Mouse (Mus musculus) bone marrow, adult 2 months (tissue): ENCODE data around the gene Npdc1. TPM values are rescaled to one million over a fixed set of nuclear protein-coding genes. Genes with fewer than 3 reads are reported as not detected.

Experiments
- H3K27ac ChIP-seq: fragments of 200-500 bp; 2 replicates; pipeline ENCODE4 v1.5.1; 2012; ENCODE audit warnings: low read depth, mild to moderate bottlenecking, control low read depth, inconsistent platforms, low read length; ENCODE audit not compliant: control insufficient read depth, poor library complexity, insufficient read depth
- H3K4me1 ChIP-seq: fragments of 200-500 bp; 2 replicates; pipeline ENCODE4 v1.6.1; 2011; ENCODE audit warnings: low read length; ENCODE audit not compliant: control insufficient read depth, insufficient read depth
- H3K4me3 ChIP-seq: fragments of 200-500 bp; replicated peaks from 2 replicates; pipeline ENCODE3; 2011; ENCODE audit warnings: mild to moderate bottlenecking, low read depth, low read length, control low read depth; ENCODE audit not compliant: control insufficient read depth
- CTCF ChIP-seq: fragments of 200-500 bp; IDR thresholded peaks from 2 replicates; pipeline ENCODE4 v1.5.1; 2011; ENCODE audit warnings: low read length, control low read depth; ENCODE audit not compliant: control insufficient read depth, insufficient read depth
- POLR2A ChIP-seq: fragments of 200-500 bp; IDR thresholded peaks from 2 replicates; pipeline ENCODE4 v1.6.1; 2011; ENCODE audit warnings: low read depth, mild to moderate bottlenecking, control low read depth, low read length, borderline replicate concordance; ENCODE audit not compliant: control insufficient read depth
- WGBS: fragments of 180-500 bp; shearing (Covaris S2); methylation state at CpG from one replicate; pipeline ENCODE4 v1.1.7; 2018; 5-methylcytosine and 5-hydroxymethylcytosine counted together
- polyA plus RNA-seq: library from polyadenylated mRNA; stranded (reverse); fragments of >200 nt; gene quantifications from 2 replicates; pipeline ENCODE4 v1.2.4, GENCODE M21; 2011; ENCODE audit warnings: low replicate concordance; ENCODE audit not compliant: missing spikeins, insufficient read depth, insufficient read length

Gene Npdc1
- polyA plus RNA-seq, 1 experiment, result 22.4 TPM

- TF ChIP-seq CTCF (no peak), POLR2A (no peak)
- Histone ChIP-seq H3K27ac (no peak overlapping the region), H3K4me1 (no peaks in the 10 kb centered on the region), H3K4me3 (no peak overlapping the region)
- WGBS, result 88% methylated on average over 20 of the region's 20 CpGs
Observed at GRCm38 (mm10) chr2:25441067-25441466, 41.9 kb downstream of the Npdc1 start.

- TF ChIP-seq POLR2A (no peak), CTCF (no peak)
- no peaks in the 10 kb centered on the region for H3K4me1 ChIP-seq
- WGBS, result 85% methylated on average over 14 of the region's 14 CpGs
Observed at GRCm38 (mm10) chr2:25442682-25443081, 43.5 kb downstream of the Npdc1 start.

GRCm38 (mm10) chr2:25450853-25451647 lies 51.9 kb downstream of the Npdc1 start:
- WGBS, result 25% methylated on average over 8 of the region's 8 CpGs
- TF ChIP-seq CTCF (no peak), POLR2A (no peak)
- Histone ChIP-seq H3K4me1 (no peaks in the 10 kb centered on the region), H3K4me3 (no peak overlapping the region), H3K27ac (no peak overlapping the region)

More at GRCm38 (mm10) chr2:25442682-25443081, 43.5 kb downstream of the Npdc1 start:
- H3K27ac ChIP-seq, result no peak overlapping the region
- H3K4me3 ChIP-seq, result no peak overlapping the region

GRCm38 (mm10) chr2:25452951-25453350 lies 53.8 kb downstream of the Npdc1 start:
- H3K4me3 ChIP-seq, result no peak overlapping the region
- 60% methylated on average over 1 of the region's 1 CpGs for WGBS
- no peaks in the 10 kb centered on the region for H3K4me1 ChIP-seq
- TF ChIP-seq POLR2A (no peak), CTCF (no peak)
- H3K27ac ChIP-seq, result no peak overlapping the region

GRCm38 (mm10) chr2:25456205-25456953 lies 57.2 kb downstream of the Npdc1 start, which contains the start of gene Clic3:
Gene Clic3, plus strand, starts transcription at chr2:25456838.
- Histone ChIP-seq H3K4me1 (peaks cover 1% of the 10 kb centered on the region; the same call in 1 of the 2 replicates), H3K4me3 (no peak within 1 kb of the TSS), H3K27ac (no peak within 1 kb of the TSS)
- TF ChIP-seq CTCF (no peak), POLR2A (no peak)
- WGBS, result 75% methylated on average over 14 of the region's 14 CpGs

- WGBS, result 81% methylated on average over 9 of the region's 9 CpGs
- TF ChIP-seq CTCF (no peak), POLR2A (no peak)
- H3K27ac ChIP-seq, result no peak overlapping the region
Observed at GRCm38 (mm10) chr2:25457022-25457896, 58.1 kb downstream of the Npdc1 start.

DNA sequence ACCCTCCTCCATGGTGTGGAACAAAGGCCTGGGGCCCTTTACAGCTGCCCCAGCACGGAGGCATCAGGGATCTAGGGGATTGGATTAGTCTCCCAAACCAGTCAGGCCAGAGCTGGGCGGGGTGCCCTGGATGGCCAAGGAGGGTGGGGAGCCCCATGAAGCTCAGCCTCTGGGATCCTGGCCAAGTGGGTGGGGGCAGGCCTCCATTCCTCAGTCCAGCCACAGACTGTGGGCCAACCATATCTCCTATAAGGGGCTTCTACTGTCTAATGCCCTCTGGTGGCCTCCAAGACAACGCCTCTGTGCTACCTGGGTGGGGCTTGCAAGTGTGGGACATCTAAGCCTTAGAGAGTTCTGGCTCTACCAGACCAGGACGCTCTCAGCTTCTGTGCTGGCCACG lies 59.8 kb downstream of the Npdc1 start:
- peaks cover 4% of the 10 kb centered on the region; the same call in 1 of the 2 replicates for H3K4me1 ChIP-seq
- WGBS, result 74% methylated on average over 5 of the region's 5 CpGs
- TF ChIP-seq CTCF, result no peak
- TF ChIP-seq POLR2A, result no peak
- no peak overlapping the region for H3K27ac ChIP-seq
- H3K4me3 ChIP-seq, result no peak overlapping the region

More at GRCm38 (mm10) chr2:25457022-25457896, 58.1 kb downstream of the Npdc1 start:
- Histone ChIP-seq H3K4me1 (peaks cover 4% of the 10 kb centered on the region; the same call in 1 of the 2 replicates), H3K4me3 (no peak overlapping the region)

Other genes with a start within 250 kb of the Npdc1 start
- 1.7 and 2.6 TPM in 2 replicates for gene Nrarp, start 218.6 kb upstream of the Npdc1 start, polyA plus RNA-seq
- 3.9 and 8.9 TPM in 2 replicates for gene Tor4a, start 202.5 kb upstream of the Npdc1 start, polyA plus RNA-seq
- gene Nelfb, start 187.9 kb upstream of the Npdc1 start, polyA plus RNA-seq, result 26.7 and 38.0 TPM in 2 replicates
- not detected in 2 replicates for gene Stpg3, start 184.7 kb upstream of the Npdc1 start, polyA plus RNA-seq
- not detected in 2 replicates for gene Fam166a, start 180.6 kb upstream of the Npdc1 start, polyA plus RNA-seq
- 319 and 327 TPM in 2 replicates for gene Tubb4b, start 174.6 kb upstream of the Npdc1 start, polyA plus RNA-seq
- not detected in 2 replicates for gene Slc34a3, start 165.0 kb upstream of the Npdc1 start, polyA plus RNA-seq
- gene Rnf224, start 162.6 kb upstream of the Npdc1 start, polyA plus RNA-seq, result not detected in 2 replicates
- gene Rnf208, start 157.1 kb upstream of the Npdc1 start, polyA plus RNA-seq, result 3.1 and 4.2 TPM in 2 replicates
- not detected in 2 replicates for gene Cysrt1, start 156.9 kb upstream of the Npdc1 start, polyA plus RNA-seq
- 9.9 and 22.3 TPM in 2 replicates for gene AL732309.1, start 152.5 kb upstream of the Npdc1 start, polyA plus RNA-seq
- 5.0 and 15.6 TPM in 2 replicates for gene Tmem203, start 143.9 kb upstream of the Npdc1 start, polyA plus RNA-seq
- gene Tprn, start 136.7 kb upstream of the Npdc1 start, polyA plus RNA-seq, result 1.4 and 17.5 TPM in 2 replicates
- 48.8 and 65.8 TPM in 2 replicates for gene Ssna1, start 126.9 kb upstream of the Npdc1 start, polyA plus RNA-seq
- 20.1 and 34.3 TPM in 2 replicates for gene Anapc2, start 126.9 kb upstream of the Npdc1 start, polyA plus RNA-seq
- not detected in 2 replicates for gene Tmem210, start 111.2 kb upstream of the Npdc1 start, polyA plus RNA-seq
- not detected in 2 replicates for gene Lrrc26, start 109.4 kb upstream of the Npdc1 start, polyA plus RNA-seq
- 5.0 TPM in 1 of 2 replicates, not detected in the other for gene Grin1, start 80.2 kb upstream of the Npdc1 start, polyA plus RNA-seq
- 25.9 and 33.0 TPM in 2 replicates for gene Man1b1, start 67.0 kb upstream of the Npdc1 start, polyA plus RNA-seq
- 22.8 and 29.5 TPM in 2 replicates for gene Dpp7, start 43.0 kb upstream of the Npdc1 start, polyA plus RNA-seq
- gene Uap1l1, start 33.7 kb upstream of the Npdc1 start, polyA plus RNA-seq, result 20.1 and 62.6 TPM in 2 replicates
- 13.7 and 27.3 TPM in 2 replicates for gene Sapcd2, start 27.0 kb upstream of the Npdc1 start, polyA plus RNA-seq
- gene Entpd2, start 3.5 kb upstream of the Npdc1 start, polyA plus RNA-seq, result 0.54 TPM in 1 of 2 replicates, not detected in the other
- 3.4 and 17.9 TPM in 2 replicates for gene Fut7, start 23.9 kb downstream of the Npdc1 start, polyA plus RNA-seq
- 5.0 and 15.0 TPM in 2 replicates for gene Abca2, start 29.4 kb downstream of the Npdc1 start, polyA plus RNA-seq
- not detected in 2 replicates for gene Clic3, start 57.5 kb downstream of the Npdc1 start, polyA plus RNA-seq
- 42.2 and 114 TPM in 2 replicates for gene Paxx, start 61.7 kb downstream of the Npdc1 start, polyA plus RNA-seq
- 9.3 TPM in 1 of 2 replicates, not detected in the other for gene Ptgds, start 70.7 kb downstream of the Npdc1 start, polyA plus RNA-seq
- gene Lcn12, start 94.6 kb downstream of the Npdc1 start, polyA plus RNA-seq, result not detected in 2 replicates
- gene Fbxw5, start 101.4 kb downstream of the Npdc1 start, polyA plus RNA-seq, result 18.5 and 30.4 TPM in 2 replicates
- gene C8g, start 102.4 kb downstream of the Npdc1 start, polyA plus RNA-seq, result 1.6 and 6.2 TPM in 2 replicates
- gene Traf2, start 147.6 kb downstream of the Npdc1 start, polyA plus RNA-seq, result 14.5 and 22.7 TPM in 2 replicates
- gene Edf1, start 158.5 kb downstream of the Npdc1 start, polyA plus RNA-seq, result 46.6 and 73.8 TPM in 2 replicates
- 1.1 and 9.7 TPM in 2 replicates for gene Mamdc4, start 175.5 kb downstream of the Npdc1 start, polyA plus RNA-seq
- gene Phpt1, start 175.9 kb downstream of the Npdc1 start, polyA plus RNA-seq, result 12.3 and 16.4 TPM in 2 replicates
- 0.34 and 0.92 TPM in 2 replicates for gene Ajm1, start 182.4 kb downstream of the Npdc1 start, polyA plus RNA-seq
- gene Rabl6, start 209.2 kb downstream of the Npdc1 start, polyA plus RNA-seq, result 33.4 and 38.2 TPM in 2 replicates
- gene Ccdc183, start 218.3 kb downstream of the Npdc1 start, polyA plus RNA-seq, result not detected in 2 replicates
- 17.3 and 20.9 TPM in 2 replicates for gene Tmem141, start 222.7 kb downstream of the Npdc1 start, polyA plus RNA-seq
- gene Fcna, start 228.7 kb downstream of the Npdc1 start, polyA plus RNA-seq, result 14.7 and 28.0 TPM in 2 replicates